Mouse (Mus musculus) natural killer cell, adult 2 months (primary cell): Measurements from ENCODE around the gene Afp.
A peak's percentile ranks its signal among the peaks of the same experiment; 100 is the strongest.

Source experiments
- DNase-seq, 2 experiments: peaks; one replicate each; pipeline ENCODE4 v3.0.0; 2022; ENCODE audit warnings: low spot score in 2 of 2

The Afp gene

DNA sequence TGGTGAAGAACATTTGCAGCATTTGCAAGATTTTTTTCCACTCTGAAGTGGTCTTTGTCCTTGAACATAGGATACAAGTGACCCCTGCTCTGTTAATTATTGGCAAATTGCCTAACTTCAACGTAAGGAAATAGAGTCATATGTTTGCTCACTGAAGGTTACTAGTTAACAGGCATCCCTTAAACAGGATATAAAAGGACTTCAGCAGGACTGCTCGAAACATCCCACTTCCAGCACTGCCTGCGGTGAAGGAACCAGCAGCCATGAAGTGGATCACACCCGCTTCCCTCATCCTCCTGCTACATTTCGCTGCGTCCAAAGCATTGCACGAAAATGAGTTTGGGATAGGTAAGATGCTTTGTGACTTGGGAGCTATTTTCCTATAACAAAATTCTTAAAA is at the start of gene Afp:
TSS of gene Afp (plus strand) at position 220 of the 400 bp plus-strand sequence.
- no peak for DNase-seq

DNA sequence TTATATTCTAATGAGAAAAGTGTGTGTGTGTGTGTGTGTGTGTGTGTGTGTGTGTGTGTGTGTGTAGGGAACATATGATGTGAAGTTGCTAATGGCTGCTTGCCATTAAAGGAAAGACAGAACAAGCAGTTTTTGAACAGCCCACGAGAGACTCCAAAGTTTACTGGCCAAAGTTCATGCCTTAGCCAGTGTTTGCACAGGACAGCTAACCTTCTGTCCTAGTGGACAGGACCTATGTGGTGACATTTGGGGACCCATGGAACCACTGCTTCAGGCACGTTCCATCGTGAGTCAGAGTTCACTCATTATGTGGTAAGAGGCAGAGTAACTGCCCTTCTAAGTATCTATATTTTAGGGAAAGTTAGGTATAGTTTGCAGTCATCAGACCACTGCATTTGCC is 43.0 kb upstream of the Afp start:
- no peak for DNase-seq

DNA sequence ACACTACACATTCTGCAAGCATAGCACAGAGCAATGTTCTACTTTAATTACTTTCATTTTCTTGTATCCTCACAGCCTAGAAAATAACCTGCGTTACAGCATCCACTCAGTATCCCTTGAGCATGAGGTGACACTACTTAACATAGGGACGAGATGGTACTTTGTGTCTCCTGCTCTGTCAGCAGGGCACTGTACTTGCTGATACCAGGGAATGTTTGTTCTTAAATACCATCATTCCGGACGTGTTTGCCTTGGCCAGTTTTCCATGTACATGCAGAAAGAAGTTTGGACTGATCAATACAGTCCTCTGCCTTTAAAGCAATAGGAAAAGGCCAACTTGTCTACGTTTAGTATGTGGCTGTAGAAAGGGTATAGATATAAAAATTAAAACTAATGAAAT is 40.6 kb upstream of the Afp start:
- no peak for DNase-seq

DNA sequence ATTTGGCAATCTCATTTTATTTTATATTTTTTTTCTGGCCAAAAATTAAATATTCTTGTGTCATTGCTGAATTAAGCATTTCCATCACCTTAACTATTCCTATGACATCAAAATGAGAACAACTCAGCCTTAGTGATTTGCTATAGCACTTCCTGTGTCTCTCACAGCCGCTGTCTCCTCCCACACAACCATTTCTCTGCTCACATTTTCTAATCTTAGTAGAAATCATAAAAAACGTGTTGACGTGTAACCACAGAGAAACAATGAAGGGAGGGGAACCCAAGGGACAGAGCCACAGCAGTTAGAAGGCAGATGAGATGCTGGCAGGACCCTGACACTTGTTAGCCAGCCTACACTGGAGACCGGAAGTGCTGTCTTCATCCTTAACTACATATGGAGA is 37.8 kb upstream of the Afp start:
- DNase-seq = no peak

DNA sequence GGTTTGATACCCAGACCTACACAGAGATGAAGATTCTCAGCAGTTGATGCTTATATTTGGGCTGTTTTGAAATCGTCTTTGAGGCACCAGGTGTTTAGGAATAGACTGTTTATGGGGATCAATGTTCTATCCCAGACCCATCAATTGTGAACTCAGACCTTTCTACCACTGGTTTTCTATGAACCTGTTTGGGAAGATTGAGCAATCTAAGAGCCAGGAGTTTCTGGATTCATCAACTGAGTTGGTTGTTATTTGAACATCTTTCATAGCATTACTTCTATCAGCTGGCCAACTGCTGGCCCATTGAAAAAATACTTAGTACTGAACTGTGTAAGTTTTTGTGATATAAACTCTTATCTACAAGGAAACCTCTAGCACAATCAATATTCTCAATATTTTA is 33.3 kb upstream of the Afp start:
- DNase-seq = no peak

DNA sequence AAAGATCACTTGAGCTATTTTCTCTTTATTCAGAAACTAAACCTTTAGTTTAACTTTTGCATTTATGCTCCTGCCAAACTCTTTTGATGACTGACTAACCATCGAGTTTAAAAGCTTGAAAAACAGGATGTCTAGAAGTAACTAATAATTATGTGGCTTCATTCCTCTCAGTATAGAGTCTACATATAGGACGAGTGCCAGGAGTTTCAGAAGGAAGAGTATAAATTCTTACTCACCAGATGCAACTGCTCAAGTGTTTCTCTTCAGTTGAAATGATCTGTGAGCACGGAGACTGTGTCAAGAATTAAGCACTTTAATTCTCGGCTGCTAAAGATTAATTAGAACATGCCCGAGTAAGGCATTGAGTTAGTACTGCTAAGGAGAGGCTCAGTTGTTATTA is 31.8 kb upstream of the Afp start:
- no peak for DNase-seq

DNA sequence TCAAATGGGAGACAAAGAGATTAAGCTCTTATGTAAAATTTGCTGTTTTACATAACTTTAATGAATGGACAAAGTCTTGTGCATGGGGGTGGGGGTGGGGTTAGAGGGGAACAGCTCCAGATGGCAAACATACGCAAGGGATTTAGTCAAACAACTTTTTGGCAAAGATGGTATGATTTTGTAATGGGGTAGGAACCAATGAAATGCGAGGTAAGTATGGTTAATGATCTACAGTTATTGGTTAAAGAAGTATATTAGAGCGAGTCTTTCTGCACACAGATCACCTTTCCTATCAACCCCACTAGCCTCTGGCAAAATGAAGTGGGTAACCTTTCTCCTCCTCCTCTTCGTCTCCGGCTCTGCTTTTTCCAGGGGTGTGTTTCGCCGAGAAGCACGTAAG is 29.9 kb upstream of the Afp start, which contains the start of gene Alb:
TSS of gene Alb (plus strand) at position 279 of the 400 bp plus-strand sequence.
- DNase-seq = no peak

DNA sequence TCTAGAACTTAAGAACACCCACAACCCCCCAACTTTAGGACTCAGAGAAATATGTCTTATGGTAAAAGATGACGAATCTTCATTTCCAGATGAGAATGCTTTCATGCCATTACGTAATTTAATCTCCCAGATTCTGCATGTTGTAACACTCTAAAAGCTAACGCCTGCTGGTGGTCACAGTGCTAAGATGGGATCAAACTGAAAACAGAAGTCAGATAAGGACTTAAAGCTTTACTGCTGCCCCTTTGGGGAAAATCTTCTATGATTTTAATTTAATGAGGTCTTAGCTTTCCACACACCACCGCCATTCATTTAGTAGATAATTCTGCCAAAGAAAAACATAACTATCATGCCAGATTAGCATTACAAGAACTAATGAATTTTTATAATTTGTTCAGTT is 23.7 kb upstream of the Afp start:
- DNase-seq = no peak

DNA sequence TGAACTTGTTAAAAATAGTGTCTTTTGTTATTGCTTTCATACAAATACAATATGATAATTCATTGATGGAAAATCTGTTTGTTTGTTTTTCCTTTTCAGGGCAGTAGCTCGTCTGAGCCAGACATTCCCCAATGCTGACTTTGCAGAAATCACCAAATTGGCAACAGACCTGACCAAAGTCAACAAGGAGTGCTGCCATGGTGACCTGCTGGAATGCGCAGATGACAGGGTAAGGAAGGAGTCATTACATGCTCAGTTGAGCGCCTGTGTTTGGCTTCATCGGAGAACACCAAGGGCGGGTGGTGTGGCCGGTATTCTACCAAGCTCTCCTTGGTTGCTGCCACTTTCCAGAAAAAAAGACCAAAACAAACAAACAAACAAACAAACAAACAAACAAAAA is 23.3 kb upstream of the Afp start:
- no peak for DNase-seq

DNA sequence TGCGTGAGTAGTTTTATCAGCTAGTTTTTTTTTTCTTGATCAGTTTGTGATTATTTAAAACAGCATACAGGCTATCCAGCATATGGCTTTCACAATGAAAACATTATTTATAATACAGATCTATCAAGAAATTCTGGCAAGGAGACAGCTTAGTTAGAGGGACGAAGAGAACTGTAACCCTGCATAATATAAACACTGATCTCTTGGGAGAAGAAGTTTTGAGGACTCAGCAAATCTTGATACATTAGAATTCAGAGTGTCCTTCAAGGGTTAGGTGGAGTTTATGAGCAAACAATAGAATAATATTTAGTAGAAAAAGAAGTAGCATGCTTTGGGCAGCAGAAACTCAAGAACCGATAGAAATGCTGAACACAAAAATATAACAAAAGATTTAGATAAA is 19.7 kb upstream of the Afp start:
- DNase-seq = no peak

DNA sequence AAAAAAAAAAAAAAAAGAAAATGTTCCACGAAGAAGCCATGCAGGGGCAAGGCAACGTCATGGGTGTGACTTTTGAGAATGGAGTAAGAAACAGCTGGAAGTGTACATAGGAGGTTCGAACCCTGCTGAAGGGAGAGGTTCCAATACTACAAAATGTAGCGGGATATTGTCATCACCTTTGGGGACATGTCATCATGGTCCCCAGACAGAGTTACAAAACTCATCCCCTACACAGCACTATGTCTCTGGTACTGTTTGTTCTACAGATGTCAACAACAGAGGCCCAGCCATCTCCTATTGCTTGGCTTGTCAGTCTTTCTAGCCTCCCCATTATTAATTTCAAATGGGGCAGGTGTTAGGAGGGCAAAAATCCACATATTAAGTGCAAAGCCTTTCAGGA is 16.6 kb upstream of the Afp start:
- DNase-seq = no peak

DNA sequence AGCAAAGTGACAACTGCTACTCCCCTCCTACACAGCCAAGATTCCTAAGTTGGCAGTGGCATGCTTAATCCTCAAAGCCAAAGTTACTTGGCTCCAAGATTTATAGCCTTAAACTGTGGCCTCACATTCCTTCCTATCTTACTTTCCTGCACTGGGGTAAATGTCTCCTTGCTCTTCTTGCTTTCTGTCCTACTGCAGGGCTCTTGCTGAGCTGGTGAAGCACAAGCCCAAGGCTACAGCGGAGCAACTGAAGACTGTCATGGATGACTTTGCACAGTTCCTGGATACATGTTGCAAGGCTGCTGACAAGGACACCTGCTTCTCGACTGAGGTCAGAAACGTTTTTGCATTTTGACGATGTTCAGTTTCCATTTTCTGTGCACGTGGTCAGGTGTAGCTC is 16.2 kb upstream of the Afp start:
- no peak for DNase-seq

DNA sequence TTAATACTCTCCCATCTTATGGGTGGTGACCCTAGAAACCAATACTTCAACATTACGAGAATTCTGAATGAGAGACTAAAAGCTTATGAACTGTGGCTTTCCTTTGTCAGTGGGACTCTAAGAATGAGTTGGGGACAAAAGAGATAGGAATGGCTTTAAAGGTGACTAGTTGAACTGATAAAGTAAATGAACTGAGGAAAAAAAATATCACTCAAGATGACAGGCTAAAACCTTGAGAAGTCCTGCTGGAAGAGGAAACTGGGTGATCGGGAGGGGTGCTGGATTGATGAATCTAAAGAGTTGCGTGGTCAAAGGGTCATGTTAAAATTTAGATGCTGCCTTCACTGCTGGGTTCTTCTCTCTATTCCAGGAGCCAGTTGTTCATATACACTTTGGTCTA is 13.8 kb upstream of the Afp start:
- no peak for DNase-seq

DNA sequence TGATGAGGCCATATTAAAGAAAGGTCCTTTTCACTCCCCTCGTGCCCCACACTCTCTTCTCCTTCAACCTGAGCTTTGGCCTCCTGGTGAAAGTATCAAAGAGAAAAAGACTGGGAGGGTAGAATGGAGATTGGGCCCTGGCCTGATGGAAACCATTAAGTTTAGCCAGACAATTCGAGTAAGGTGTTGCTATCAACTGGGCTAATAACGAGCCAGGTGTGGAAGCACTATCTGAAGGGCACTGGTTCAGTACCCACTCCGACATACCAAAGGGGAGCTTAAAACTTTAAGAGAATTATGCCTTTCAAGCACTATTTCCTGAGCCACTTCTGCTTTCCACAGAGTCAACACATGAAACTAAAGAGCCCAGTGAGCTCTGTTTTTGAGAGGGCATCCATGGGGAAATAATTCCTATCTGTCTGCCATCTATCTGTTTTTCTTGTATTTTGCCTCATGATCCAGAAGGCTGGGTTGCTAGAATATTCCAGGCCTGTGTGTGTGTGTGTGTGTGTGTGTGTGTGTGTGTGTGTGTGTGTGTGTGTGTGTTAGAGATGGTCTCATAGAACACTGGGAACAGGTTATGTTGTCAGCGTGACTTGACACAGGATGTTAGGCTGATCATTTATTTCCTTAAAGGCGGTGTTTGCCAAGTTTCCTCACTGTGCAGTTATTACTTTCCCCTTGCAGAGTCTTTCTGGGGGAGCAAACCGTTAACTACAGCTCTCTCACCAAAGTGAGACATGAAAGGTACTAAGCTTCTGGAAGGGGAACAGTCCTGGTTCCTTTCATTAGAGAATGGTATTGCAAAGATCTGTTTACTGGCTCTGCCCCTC is 13.0 kb upstream of the Afp start:
- no peak for DNase-seq

DNA sequence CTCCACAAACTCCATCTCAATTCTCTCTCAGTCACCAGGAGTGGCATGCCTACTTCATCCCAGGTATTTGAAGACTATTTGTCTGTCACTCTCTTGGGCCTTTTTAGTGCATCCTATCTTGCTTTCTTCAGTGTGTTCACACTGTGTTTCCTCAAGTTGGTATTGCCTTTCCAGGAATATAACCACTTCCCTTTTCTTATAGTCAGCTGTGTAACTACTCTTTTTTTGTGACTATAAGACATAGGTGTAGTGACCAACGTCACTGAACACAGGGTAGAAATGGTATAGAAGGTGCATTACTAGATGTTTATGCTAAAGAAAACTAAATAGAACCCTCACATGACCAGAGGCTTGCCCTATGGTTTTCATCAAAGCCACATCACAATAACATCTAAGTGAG is 11.7 kb upstream of the Afp start:
- DNase-seq = no peak

DNA sequence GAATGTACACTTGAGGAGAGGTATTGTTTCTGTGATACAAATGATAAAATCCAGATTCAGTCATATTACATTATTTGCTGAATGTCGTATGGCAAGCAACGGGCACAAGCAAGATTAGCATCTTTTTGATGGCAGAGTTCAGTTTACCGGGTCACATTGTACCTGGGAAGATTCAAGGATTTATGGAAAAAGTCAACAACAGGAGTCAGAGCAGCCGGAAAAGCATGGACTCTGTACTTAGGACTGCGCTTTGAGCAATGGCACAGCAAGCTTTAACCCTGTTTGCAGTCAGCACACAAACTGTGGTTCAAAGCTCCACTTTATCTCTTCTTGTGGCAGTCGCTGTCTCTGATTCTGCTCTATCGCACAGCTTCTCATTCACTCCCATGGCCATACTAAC is 4.9 kb upstream of the Afp start:
- DNase-seq = no peak

DNA sequence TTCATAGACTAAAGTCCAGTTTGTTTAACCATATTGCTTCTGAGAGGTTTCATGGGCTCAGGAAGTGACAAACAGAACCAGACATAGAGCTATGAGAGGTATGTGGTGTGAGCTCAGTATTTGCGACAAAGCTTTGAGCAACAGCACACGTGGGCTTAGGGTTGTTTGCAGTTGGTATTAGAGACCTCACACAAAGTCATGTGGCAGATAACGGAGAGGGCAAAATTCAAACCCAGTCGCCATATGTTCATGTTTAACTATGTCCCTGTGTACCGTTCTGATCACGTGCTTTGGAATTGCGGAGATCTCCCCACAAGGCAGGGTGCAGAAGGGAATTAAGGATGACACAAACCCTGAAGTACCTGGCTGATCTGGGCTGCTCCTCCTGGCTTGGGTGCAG is 2.2 kb upstream of the Afp start:
- DNase-seq = no peak

DNA sequence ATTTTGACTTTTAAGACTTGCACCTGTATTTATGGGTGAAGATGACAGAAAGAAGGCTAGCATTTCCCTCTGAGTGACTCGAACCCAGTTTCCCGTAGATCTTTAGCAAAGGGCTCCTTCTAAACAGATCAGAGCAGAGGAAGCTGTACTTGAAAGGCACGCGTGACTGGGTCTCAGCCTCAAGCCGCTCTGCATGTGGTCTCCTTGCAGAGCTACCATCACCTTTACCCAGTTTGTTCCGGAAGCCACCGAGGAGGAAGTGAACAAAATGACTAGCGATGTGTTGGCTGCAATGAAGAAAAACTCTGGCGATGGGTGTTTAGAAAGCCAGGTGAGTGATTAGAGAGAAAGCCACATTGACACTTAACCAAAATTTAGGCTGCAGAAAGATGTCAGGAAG is 1.9 kb downstream of the Afp start:
- peak; percentile 2 to 49 for DNase-seq

DNA sequence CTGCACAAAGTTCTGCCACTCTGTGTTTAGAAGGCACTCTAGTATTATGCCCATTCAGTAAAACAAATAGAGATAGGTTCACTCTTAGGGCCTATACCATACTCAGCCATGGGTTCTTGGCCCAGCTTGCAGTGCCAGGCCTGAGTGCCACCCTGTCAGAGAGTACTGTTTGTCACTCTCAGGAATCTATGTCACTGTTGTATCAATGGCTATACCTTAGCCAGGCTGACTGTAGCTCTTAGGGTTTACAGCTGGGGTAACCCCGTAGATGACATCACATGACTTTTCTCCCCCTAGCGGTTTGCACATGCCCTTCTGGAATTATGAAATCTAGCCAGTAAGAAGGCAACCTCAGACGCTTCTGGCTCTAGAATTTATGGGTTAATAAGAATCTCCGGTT is 3.8 kb downstream of the Afp start:
- DNase-seq = no peak

DNA sequence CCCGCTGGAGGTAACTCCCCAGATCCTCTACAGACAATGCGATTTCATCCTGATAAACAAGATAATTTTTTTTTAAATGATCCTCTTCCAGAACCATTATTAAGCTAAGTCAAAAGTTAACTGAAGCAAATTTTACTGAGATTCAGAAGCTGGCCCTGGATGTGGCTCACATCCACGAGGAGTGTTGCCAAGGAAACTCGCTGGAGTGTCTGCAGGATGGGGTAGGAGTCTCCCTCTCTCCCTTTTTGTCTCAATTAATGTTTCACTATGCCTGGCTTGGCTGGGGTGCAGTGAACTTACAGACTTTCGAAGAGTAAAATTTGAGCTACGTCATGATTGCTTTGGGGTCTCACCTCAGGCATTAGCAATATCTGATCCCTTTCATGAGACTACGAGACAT is 9.0 kb downstream of the Afp start:
- no peak for DNase-seq

DNA sequence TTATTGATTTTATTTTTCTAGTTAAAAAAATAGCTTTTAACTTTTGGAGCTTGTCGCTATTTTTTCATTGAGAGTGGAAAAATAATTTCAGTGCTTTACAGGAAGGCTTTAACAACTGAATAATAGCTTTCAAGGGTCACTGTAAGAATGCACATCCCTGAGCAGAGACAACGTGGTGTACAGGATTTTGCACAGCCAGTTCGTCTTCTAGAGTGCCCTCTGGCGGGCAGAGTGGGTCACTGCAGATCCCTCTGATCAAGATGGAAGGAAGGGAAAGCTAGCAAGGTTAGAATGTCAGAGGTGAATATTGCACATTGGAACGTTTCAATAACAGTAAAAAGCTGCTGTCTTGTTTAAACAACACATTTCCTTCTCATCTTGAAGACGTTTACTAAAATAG is 10.2 kb downstream of the Afp start:
- DNase-seq = peak; percentile 37 to 69

DNA sequence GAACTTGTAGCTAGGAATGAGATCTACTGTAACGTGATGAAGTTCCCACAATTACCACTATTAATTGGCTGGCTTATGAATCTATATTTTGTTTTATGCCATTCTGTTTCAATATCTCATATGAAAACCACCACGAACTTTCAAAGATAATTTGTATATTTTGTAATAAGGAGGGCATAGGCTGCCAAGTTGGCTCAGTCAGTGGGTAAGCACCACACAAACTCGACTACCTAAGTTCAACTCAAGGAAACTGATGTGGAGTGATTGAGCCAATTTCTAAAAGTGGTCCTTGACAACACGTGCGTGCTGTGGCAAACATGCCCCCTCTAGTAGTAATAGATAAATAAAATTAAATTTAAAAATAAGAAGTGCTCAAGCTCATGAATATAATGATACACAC is 11.2 kb downstream of the Afp start:
- DNase-seq = no peak

DNA sequence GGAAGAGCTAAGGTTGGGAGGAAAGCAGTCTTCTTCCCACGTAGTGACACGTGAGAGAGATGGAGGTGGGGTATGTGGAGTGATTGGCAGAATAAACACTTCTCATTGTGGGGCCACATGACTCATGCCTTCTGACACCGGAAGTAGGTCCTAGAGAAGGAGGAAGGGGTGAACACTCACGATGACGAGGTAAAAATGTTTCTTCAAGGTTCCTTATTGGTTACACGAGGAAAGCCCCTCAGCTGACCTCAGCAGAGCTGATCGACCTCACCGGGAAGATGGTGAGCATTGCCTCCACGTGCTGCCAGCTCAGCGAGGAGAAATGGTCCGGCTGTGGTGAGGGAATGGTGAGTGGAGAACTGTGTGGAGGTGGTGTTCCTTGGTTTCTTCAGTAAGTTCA is 14.2 kb downstream of the Afp start:
- no peak for DNase-seq

DNA sequence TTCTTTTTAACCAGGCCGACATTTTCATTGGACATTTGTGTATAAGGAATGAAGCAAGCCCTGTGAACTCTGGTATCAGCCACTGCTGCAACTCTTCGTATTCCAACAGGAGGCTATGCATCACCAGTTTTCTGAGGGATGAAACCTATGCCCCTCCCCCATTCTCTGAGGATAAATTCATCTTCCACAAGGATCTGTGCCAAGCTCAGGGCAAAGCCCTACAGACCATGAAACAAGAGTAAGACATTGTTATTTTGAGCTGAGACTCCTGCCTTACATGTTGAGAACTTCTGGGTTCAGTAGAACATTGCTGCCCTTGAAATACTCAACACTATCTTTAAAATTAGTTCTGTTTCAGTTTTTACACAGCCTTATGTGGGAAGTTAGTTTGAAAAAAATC is 16.0 kb downstream of the Afp start:
- DNase-seq = no peak
